Mouse (Mus musculus): ENCODE data around the gene Olfr191.
"Not testable (repeated sequence)": the region's sequence is repeated elsewhere in the genome, so short reads cannot be mapped to it uniquely, and the experiment has no call there.

Olfr191 gene

DNA sequence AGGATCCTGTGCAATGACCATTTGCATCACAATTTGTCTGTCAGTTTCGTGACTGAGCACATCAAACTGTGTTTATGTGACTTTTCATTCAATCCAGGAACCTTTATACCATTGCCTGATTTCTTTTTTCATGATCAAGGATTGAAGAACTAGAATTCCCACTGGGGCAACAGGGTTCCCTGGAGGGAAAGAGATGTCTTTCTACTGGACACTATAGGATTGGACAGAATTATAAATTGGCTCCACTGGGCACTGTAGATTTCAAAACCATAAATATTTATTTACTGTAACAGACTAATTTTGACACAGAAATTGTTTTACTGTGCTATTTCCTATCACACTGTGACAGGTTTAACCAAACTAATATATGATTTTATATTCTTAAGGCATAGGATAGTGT, at the start of gene Olfr191:
Gene Olfr191, minus strand, starts transcription at position 101 of the 400 bp plus-strand sequence.
- DNase-seq (ENCODE audit: low spot score): not testable (repeated sequence)

DNA sequence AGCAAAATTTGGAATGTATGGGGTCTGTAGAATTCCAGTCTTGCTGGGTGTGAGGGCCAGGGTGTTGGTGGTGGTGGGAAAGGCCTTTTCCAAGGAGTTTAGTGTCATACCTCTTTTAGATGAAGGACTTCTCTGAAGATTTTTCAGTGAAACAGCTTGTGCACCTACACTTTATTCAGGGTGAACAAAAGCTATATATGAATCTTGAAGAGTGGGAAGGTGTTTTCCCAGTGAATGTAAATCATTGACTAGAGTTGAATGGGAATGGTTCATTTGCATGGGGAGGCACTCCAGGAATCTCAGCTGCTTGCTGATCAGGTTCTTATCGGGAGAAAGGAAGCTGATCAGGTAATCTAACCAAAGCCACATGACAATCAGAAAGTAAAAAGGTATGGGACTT, 41.1 kb upstream of the Olfr191 start:
- DNase-seq (ENCODE audit: low spot score): no peak

DNA sequence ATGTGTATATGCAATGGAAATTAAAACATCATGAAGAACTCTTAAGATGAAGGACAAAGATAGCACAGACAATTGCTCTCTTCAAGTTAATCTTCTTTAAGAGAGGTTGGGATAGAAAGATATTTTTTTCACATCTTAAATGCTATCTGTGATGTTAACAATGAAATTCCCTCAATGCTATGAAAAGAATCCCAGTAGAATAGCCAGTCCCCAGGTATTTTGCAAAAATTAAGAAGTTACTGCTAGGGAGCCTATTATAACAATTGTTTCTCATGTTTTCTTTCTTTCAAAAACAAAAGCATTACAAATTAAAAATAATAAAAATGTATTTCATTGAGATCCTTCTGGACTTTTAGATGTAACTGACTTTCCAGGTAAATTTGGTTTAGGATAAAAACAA, 31.3 kb upstream of the Olfr191 start, which contains the start of gene Olfr194:
Gene Olfr194, minus strand, starts transcription at position 101 of the 400 bp plus-strand sequence.
- no peak for DNase-seq (ENCODE audit: low spot score)

DNA sequence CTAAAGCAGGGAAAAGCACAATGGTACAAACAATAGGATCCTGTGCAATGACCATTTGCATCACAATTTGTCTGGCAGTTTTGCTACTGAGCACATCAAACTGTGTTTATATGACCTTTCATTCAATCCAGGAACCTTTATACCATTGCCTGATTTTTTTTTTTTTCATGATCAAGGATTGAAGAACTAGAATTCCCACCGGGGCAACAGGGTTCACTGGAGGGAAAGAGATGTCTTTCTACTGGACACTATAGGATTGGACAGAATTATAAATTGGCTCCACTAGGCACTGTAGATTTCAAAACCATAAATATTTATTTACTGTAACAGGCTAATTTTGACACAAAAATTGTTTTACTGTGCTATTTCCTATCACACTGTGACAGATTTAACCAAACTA, 22.2 kb upstream of the Olfr191 start, which contains the start of gene Olfr193:
Gene Olfr193, minus strand, starts transcription at position 101 of the 400 bp plus-strand sequence.
- DNase-seq (ENCODE audit: low spot score): no peak

DNA sequence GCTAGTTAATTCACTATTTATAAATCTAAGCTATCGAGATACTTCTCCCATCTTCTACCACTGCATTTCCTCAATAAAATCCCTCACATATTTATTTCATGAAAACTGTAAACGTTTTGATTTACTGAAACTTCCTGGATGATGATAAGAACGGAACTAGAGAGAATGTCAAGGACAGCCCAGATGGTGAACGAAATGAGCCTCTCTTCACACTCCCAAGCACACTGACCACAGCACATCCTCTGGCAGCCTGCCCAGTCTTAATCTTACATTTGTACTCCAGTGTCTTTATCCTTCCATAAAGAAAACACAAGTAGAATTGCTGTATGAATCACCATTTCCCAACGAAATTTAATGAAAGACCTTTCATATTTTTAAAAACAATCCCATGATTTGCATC, 18.9 kb upstream of the Olfr191 start:
- not testable (repeated sequence) for DNase-seq (ENCODE audit: low spot score)

DNA sequence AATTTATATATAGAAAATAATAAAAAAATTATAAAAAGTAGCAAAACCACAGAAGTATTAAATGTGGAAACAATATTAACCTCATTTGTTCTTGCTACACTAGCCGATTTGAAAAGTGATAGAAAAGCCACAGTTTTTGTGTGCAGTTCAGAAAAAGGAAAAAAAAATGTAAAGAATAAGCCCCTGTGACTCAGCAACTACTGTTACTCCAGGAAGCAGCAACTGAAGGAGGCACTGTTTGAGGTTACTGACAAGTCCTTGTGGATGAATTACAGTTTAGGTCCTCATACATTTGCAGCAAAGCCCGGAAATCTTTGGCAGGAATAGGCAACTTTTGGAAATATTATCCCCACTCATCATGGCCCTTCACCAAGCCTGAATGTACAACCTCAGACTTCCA, 15.7 kb upstream of the Olfr191 start:
- no peak for DNase-seq (ENCODE audit: low spot score)

DNA sequence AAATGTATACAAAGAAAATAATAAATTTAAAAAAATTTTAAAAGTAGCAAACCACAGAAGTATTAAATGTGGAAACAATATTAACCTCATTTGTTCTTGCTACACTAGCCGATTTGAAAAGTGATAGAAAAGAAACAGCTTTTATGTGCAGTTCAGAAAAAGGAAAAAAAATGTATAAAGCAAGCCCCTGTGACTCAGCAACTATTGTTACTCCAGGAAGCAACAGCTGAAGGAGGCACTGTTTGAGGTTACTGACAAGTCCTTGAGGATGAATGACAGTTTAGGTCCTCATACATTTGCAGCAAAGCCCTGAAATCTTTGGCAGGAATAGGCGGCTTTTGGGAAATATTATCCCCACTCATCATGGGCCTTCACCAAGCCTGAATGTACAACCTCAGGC, 8.5 kb downstream of the Olfr191 start:
- DNase-seq (ENCODE audit: low spot score): not testable (repeated sequence)

DNA sequence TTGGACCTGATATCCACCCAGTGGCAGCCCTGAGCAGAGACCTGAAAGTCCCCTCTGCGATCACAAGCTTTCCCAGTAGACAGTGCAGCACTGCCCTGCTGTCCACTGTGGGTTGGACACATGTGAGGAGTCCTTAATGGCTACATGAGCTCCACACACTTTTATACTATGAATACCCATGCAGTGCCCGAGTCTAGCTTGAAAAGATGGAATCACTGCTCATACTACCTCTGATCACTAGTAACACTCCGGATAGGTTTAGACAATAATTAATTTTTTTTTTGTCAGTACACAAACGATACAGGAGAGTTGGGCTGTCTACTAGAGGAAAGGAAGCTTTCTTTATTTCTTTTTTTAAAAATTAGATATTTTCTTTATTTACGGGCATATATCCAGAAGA, 11.7 kb downstream of the Olfr191 start, which contains the start of gene Olfr190:
Gene Olfr190, minus strand, starts transcription at position 101 of the 400 bp plus-strand sequence.
- DNase-seq (ENCODE audit: low spot score): no peak

DNA sequence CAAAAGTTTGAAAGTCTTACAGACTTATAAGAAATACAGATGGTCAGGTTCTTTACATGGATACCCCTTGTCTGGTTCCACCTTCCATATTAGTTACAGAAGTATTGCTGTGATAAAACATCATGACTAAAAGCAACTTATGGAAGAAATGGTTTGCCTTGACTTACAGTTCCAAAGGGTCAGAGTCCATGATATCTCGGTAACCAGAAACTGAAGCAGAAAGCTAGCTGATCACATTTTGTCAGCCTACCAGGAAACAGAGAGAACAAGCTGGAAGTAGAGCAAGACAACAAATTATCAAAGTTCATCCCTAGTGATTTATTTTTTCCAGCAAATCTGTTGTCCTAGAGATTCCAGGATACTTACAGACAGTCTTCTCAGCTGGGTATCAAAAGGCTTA, 16.1 kb downstream of the Olfr191 start:
- DNase-seq (ENCODE audit: low spot score): no peak

DNA sequence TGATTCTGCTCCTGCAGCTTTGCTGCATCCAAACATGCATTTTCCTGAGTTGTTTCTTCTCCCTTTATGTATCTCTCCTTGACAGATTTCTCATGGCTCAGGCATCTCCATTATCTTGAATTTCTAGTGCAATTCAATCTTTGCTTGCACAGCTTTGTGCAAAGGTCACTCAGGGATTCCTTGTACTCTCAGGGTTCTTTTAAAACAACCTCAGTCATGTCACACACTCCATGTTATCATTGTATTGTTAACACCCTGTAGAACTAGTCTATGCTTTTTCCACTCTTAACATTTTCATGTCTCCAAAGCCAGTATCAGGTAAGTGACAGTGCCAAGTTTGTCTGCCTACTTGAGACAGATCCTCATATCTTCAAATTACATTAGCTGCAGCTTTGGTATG, 17.9 kb downstream of the Olfr191 start:
- no peak for DNase-seq (ENCODE audit: low spot score)

DNA sequence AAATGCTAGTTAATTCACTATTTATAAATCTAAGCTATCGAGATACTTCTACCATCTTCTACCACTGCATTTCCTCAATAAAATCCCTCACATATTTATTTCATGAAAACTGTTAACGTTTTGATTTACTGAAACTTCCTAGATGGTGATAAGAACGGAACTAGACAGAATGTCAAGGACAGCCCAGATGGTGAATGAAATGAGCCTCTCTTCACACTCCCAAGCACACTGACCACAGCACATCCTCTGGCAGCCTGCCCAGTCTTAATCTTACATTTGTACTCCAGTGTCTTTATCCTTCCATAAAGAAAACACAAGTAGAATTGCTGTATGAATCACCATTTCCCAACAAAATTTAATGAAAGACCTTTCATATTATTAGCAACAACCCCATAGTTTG, 27.2 kb downstream of the Olfr191 start:
- DNase-seq (ENCODE audit: low spot score): not testable (repeated sequence)

DNA sequence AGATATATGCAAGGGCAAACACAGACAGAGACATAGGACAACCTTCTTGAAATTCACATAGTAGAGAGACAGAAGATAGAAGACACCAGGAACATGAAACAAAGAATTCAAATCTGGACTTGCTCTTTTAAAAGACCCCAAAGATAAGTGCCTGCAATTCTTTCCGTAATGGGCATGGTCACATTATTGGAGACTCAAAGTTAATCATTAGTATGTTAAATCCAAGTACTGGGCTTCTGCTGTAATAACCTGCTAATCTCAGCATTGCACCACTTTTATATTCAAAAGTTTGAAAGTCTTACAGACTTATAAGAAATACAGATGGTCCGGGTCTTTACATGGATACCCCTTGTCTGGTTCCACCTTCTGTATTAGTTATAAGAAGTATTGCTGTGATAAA, 40.3 kb downstream of the Olfr191 start:
- not testable (repeated sequence) for DNase-seq (ENCODE audit: low spot score)

DNA sequence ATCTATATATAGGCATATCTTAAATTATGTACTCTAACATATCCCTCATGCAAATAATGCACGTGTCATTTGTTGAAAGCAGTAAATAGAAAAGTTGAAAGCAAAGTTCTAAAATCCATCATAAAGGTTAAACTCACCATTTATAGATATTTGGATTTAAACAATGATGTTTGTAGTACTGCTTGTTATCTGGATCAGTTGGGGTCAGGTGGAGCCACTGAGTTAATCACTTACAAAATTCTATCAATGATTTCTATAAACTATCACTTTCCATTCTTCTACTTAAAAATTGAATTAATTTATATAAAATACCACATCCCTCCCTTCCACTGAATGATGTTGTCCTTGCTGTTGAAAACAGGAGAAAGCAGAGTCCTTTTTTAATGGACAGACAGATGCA, 40.8 kb downstream of the Olfr191 start:
- DNase-seq (ENCODE audit: low spot score): no peak

DNA sequence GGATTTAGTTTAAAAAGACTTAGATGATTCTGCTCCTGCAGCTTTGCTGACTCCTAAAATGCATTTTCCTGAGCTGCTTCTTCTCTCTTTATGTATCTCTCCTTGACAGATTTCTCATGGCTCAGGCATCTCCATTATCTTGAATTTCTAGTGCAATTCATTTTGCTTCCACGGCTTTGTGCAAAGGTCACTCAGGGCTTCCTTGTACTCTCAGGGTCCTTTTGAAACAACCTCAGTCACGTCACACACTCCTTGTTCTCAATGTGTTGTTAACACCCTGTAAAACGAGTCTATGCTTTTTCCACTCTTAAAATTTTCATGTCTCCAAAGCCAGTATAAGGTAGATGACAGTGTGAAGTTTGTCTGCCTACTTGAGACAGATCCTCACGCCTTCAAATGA, 42.0 kb downstream of the Olfr191 start:
- no peak for DNase-seq (ENCODE audit: low spot score)

DNA sequence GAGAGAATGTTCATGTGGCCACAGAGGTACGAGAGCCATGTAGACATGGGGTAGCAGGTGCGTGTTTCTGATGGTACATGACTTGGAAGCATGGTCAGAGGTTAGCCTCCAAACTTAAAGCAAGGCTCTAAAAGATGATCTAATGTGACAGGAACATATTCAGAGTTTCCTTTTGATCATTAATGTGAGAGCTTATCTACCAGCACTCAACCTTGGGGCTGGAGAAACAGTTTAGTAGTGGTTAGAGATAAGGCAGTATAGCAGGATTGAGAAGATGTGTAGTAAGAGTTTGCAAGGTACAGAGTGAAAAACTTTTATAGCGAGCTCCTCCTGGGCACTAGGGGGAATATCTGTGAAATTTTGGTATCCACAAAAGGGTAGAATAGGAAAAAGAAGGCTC, 43.8 kb downstream of the Olfr191 start:
- DNase-seq (ENCODE audit: low spot score): no peak

DNA sequence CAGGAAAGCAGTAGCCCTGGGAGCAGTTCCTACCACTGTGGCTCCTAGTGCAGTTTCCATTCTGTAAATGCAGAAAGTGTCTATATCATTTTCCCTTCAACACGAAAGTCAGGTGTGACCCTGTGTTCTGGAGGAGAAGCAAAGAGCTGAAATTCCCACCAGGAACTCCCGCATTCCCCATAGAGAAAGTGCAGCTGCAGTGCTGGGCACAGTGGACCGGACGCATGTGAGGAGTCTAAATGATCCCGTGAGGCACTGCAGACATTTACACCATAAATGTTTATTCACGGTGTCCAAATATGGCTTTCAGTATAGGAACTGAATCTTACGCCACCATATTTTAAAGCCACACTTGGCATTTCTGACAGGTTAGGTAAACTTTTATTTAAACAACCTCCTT, 49.9 kb downstream of the Olfr191 start, which contains the start of gene Olfr187:
Gene Olfr187, minus strand, starts transcription at position 58 of the 400 bp plus-strand sequence.
- no peak for DNase-seq (ENCODE audit: low spot score)
